Mouse (Mus musculus) testis, adult 2 months (tissue): ENCODE data around the gene Sbno2.
"Not testable (repeated sequence)": the region's sequence is repeated elsewhere in the genome, so short reads cannot be mapped to it uniquely, and the experiment has no call there.

Experiments used
- CTCF ChIP-seq: fragments of 200-500 bp; IDR thresholded peaks from 2 replicates; pipeline ENCODE4 v1.5.1; 2012; ENCODE audit warnings: low read depth, mild to moderate bottlenecking, inconsistent platforms, low read length, moderate library complexity; ENCODE audit not compliant: control insufficient read depth, insufficient read depth, insufficient replicate concordance
- POLR2A ChIP-seq: fragments of 200-500 bp; IDR thresholded peaks from 2 replicates; pipeline ENCODE4 v1.6.1; 2012; ENCODE audit warnings: low read depth, mild to moderate bottlenecking, inconsistent platforms, low read length, moderate library complexity; ENCODE audit not compliant: control insufficient read depth

DNA sequence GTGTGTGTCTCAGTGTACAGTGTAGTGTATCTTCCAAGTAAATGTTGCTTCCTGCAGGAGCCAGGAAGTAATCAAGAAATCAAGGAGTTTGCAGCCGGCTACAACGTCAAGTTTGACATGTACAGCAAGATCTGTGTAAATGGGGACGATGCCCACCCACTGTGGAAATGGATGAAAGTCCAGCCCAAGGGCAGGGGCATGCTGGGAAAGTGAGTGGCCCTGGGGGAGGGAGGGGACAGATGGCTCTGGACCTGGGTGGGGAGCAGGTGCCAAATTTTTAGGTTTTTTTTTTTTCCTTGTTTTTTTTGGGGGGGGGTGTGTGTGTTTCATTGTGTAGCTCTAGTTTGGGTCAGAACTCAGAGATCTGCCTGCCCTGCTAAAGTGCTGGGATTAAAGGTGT lies 50.5 kb downstream of the Sbno2 start:
- TF ChIP-seq CTCF, POLR2A: not testable (repeated sequence)
